Mouse (Mus musculus): ENCODE measurements at regions not wholly inside any gene's neighbourhood (a gene's known extent, or its start where the extent isn't known, plus 50 kb on each side); places are given as distances from the start of the nearest gene placed in this dataset.
"Not testable (repeated sequence)": the region's sequence is repeated elsewhere in the genome, so short reads cannot be mapped to it uniquely, and the experiment has no call there.

GRCm38 (mm10) chr13:11030874-11031273 is 670.2 kb upstream of the Chrm3 start:
- not testable (repeated sequence) for ATAC-seq

- ATAC-seq: no peak
Measured at GRCm38 (mm10) chr13:11030381-11030780, 669.7 kb upstream of the Chrm3 start.

- ATAC-seq: no peak
Measured at GRCm38 (mm10) chr13:11025918-11026317, 665.3 kb upstream of the Chrm3 start.

GRCm38 (mm10) chr13:11024441-11024840 is 663.8 kb upstream of the Chrm3 start:
- no peak for ATAC-seq

GRCm38 (mm10) chr13:11017584-11017983 is 656.9 kb upstream of the Chrm3 start:
- no peak for ATAC-seq

GRCm38 (mm10) chr13:11005374-11005773 is 644.7 kb upstream of the Chrm3 start:
- ATAC-seq: no peak

- ATAC-seq: no peak
Measured at GRCm38 (mm10) chr13:10991151-10991550, 630.5 kb upstream of the Chrm3 start.

- no peak for ATAC-seq
Measured at GRCm38 (mm10) chr13:10990503-10991025, 629.9 kb upstream of the Chrm3 start.

GRCm38 (mm10) chr13:10989095-10989814 is 628.6 kb upstream of the Chrm3 start:
- ATAC-seq: no peak

GRCm38 (mm10) chr13:10983736-10984135 is 623.1 kb upstream of the Chrm3 start:
- no peak for ATAC-seq

GRCm38 (mm10) chr13:10982543-10982942 is 621.9 kb upstream of the Chrm3 start:
- no peak for ATAC-seq

GRCm38 (mm10) chr13:10971932-10972331 is 611.3 kb upstream of the Chrm3 start:
- no peak for ATAC-seq

GRCm38 (mm10) chr13:10970721-10971120 is 610.1 kb upstream of the Chrm3 start:
- no peak for ATAC-seq

- ATAC-seq: no peak
Measured at GRCm38 (mm10) chr13:10952923-10953322, 592.3 kb upstream of the Chrm3 start.

- not testable (repeated sequence) for ATAC-seq
Measured at GRCm38 (mm10) chr13:10950658-10951057, 590.0 kb upstream of the Chrm3 start.

- ATAC-seq: no peak
Measured at GRCm38 (mm10) chr13:10947398-10947797, 586.8 kb upstream of the Chrm3 start.

GRCm38 (mm10) chr13:10943877-10944276 is 583.2 kb upstream of the Chrm3 start:
- no peak for ATAC-seq

GRCm38 (mm10) chr13:10942031-10942655 is 581.5 kb upstream of the Chrm3 start:
- ATAC-seq: no peak

GRCm38 (mm10) chr13:10938233-10938632 is 577.6 kb upstream of the Chrm3 start:
- no peak for ATAC-seq

- ATAC-seq: no peak
Measured at GRCm38 (mm10) chr13:10930741-10931140, 570.1 kb upstream of the Chrm3 start.

GRCm38 (mm10) chr13:10914377-10914776 is 553.7 kb upstream of the Chrm3 start:
- no peak for ATAC-seq

GRCm38 (mm10) chr13:10909122-10909751 is 548.6 kb upstream of the Chrm3 start:
- no peak for ATAC-seq

GRCm38 (mm10) chr13:10867864-10868263 is 507.2 kb upstream of the Chrm3 start:
- no peak for ATAC-seq

Measured in activated CD4-positive, CD25-positive, alpha-beta regulatory T cell, adult 4 months (primary cell).